Mouse (Mus musculus) limb, embryonic 10.5 days (tissue): ENCODE measurements around the gene Gc. TPM values are rescaled to one million over a fixed set of nuclear protein-coding genes. Genes with fewer than 3 reads are reported as not detected.

ENCODE experiments used
- DNase-seq: peaks from one replicate; pipeline ENCODE4 v3.0.0-alpha.2; 2017; ENCODE audit warnings: low spot score
- H3K27ac ChIP-seq: fragments of 300-500 bp; sonication (generic); 2 replicates; pipeline ENCODE4 v1.5.1; 2016; ENCODE audit warnings: mild to moderate bottlenecking
- H3K27me3 ChIP-seq: fragments of 300-500 bp; sonication (generic); 2 replicates; pipeline ENCODE4 v1.6.1; 2016; ENCODE audit warnings: low read depth, mild to moderate bottlenecking; ENCODE audit not compliant: poor library complexity, severe bottlenecking
- H3K36me3 ChIP-seq: fragments of 300-500 bp; sonication (generic); 2 replicates; pipeline ENCODE4 v1.6.1; 2016; ENCODE audit warnings: mild to moderate bottlenecking, moderate library complexity
- H3K4me1 ChIP-seq: fragments of 300-500 bp; sonication (generic); 2 replicates; pipeline ENCODE4 v1.6.1; 2016
- H3K4me3 ChIP-seq: fragments of 300-500 bp; sonication (generic); 2 replicates; pipeline ENCODE4 v1.5.1; 2016; ENCODE audit warnings: mild to moderate bottlenecking, moderate library complexity
- H3K9me3 ChIP-seq: fragments of 300-500 bp; sonication (generic); replicated peaks from 2 replicates; pipeline ENCODE4 v1.6.1; 2016; ENCODE audit warnings: mild to moderate bottlenecking
- WGBS: fragments of 180-500 bp; shearing (Covaris S2); methylation state at CpG from one replicate; pipeline ENCODE4 v1.1.7; 2016; 5-methylcytosine and 5-hydroxymethylcytosine counted together
- polyA plus RNA-seq: library from polyadenylated mRNA; unstranded; fragments of >200 nt; fragmentation: Nextera tagmentation; extraction: Ambion mirVana; gene quantifications from 2 replicates; pipeline ENCODE4 v1.2.1, GENCODE M21; 2016

Gene Gc
- polyA plus RNA-seq, 1 experiment from 2014 or later: not detected

DNA sequence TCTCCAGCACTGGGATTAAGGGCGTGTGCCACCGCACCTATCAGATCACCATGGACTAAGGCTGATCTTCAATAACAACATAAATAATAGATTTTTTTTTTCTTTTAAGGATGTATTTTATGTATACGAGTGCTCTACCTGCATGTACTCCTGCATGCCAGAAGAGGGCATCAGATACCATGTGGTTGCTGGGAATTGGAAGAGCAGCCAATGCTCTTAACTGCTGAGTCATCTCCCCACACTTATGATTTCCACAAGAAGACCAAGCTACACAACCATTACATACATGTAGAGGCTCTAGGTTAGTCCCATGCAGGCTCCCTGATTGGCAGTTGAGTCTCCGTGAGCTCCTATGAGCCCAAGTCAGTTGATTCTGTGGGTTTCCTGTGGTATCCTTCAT, 13.3 kb downstream of the Gc start:
- no peaks in the 10 kb centered on the region for H3K4me1 ChIP-seq
- no peak overlapping the region for H3K27ac ChIP-seq
- H3K9me3 ChIP-seq: no peaks in the 10 kb centered on the region
- no peaks in the 10 kb centered on the region for H3K36me3 ChIP-seq
- H3K4me3 ChIP-seq: no peak overlapping the region
- H3K27me3 ChIP-seq: no peaks in the 10 kb centered on the region
- no peak for DNase-seq
- WGBS: 88% methylated on average over 4 of the region's 4 CpGs

DNA sequence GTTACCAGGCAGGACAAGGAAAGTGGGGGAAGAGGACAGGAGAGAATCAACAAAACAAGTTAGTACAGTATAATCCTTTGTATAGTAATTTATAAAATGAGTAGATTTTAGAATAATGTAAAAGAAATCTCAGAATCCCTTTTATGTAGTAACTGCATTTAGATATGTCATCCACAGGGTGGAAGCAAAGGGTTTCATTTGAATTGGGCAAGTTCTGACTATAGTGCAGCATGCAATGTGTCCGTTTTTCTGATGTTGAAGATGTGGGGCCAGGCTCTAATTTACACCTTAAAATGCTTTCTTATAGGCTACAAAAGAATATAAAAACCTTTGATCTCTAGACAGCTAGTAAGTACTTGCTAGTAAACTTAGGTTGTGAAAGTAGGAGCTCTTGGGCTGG, 46.2 kb downstream of the Gc start:
- Histone ChIP-seq H3K27ac (no peak overlapping the region), H3K9me3 (no peaks in the 10 kb centered on the region), H3K4me1 (no peaks in the 10 kb centered on the region), H3K4me3 (no peak overlapping the region), H3K36me3 (no peaks in the 10 kb centered on the region), H3K27me3 (no peaks in the 10 kb centered on the region)
- DNase-seq: no peak
- WGBS: 60% methylated on average over 1 of the region's 1 CpGs

DNA sequence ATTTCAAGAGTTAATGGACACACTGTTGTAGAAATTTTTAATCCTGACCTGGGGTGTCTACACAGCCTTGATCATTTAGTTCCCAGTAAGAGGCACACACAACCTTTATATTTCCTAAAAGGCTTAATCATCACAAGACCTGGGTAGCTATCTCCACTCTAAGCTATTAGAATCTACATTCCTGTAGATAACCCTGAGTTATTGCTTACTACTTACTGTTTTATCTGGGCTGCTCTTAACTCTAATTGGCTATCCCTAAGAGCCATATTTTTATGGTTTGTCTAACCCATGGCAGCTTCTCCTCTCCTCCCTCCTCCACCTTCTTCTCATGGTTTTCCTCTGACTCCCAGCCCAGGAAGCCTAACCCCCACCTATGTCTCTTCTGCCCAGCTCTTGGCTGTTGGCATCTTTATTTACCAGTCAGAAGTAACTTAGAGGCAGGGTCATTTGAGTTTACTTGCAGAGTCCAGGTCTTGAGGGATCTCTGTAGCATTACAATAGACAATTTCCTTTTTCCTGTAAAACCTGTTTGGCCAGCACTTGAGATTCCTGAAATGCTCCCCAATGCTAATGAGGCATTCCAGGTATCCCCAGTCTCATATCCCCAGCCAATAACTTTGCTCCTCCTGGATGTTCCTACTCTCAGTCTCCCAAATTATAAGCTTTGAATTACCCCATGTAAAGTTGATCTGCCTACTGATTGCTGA, 50.2 kb downstream of the Gc start:
- H3K4me3 ChIP-seq: no peak overlapping the region
- H3K9me3 ChIP-seq: no peaks in the 10 kb centered on the region
- no peaks in the 10 kb centered on the region for H3K36me3 ChIP-seq
- no peak for DNase-seq
- H3K4me1 ChIP-seq: no peaks in the 10 kb centered on the region
- no peak overlapping the region for H3K27ac ChIP-seq
- H3K27me3 ChIP-seq: no peaks in the 10 kb centered on the region

DNA sequence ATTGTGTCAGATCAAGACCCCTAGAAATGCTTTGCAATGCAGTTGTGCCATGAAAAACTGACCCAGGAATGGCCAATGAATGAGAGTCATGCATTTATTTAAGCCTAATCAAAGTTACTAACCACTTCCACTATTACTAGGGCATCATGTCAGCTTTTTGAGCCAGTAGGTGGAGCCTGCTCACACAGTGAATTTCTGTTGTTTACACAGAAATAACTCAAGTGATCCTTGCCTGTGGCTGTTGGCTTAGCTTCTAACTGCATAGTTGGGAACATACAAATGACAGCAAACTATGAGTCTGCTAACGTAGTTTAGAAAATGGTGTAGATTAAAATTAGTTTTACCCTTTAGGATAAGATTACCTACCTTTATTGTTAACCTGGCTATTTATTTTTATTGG, 52.6 kb downstream of the Gc start:
- Histone ChIP-seq H3K36me3 (no peaks in the 10 kb centered on the region), H3K9me3 (no peaks in the 10 kb centered on the region), H3K4me3 (no peak overlapping the region), H3K27me3 (no peaks in the 10 kb centered on the region), H3K27ac (no peak overlapping the region), H3K4me1 (no peaks in the 10 kb centered on the region)
- 88% methylated on average over 1 of the region's 1 CpGs for WGBS
- no peak for DNase-seq

DNA sequence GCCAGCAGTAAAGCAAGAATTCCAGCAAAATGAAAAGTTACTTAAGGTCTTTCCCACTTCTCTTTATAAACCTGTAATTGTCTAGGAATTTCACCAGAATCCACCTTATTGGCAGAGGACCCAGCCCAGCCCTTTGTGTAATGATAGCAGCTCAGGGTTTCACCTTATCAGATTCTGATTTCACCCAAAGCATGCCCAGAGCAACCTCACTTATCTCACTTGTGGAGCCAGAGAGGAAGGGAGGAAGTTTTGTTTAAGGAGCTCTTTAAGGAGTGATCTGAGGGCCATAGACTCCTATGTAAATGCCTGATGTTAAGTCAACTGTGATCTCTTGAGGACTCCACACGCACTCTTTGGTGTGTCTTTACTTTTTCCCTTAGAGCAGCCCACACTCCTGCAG, 67.3 kb downstream of the Gc start:
- Histone ChIP-seq H3K36me3 (no peaks in the 10 kb centered on the region), H3K9me3 (peaks cover 4% of the 10 kb centered on the region; the same call in 1 of the 2 replicates), H3K4me3 (no peak overlapping the region), H3K27me3 (no peaks in the 10 kb centered on the region), H3K4me1 (no peaks in the 10 kb centered on the region), H3K27ac (no peak overlapping the region)
- no peak for DNase-seq
- 75% methylated on average over 1 of the region's 1 CpGs for WGBS

DNA sequence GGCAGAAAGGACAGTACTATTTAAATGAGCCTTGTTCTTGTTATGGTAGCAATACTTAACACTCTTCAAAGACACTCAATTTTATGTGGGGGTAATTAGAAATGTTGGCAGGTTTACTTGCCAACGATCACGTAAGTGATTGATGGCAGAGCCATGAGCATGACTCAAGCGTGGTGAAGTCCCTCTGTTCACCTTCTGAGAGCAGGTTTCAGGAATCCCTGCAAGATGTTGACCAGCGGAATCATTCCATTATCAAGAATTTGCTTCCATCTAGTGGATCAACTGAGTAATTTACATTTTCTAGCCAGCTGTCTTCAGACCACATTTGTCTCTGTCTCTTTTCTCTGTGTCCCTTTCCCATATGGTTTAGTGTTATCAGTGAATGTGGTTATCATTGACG, 73.5 kb downstream of the Gc start:
- 38% methylated on average over 5 of the region's 5 CpGs for WGBS
- no peaks in the 10 kb centered on the region for H3K9me3 ChIP-seq
- no peak for DNase-seq

DNA sequence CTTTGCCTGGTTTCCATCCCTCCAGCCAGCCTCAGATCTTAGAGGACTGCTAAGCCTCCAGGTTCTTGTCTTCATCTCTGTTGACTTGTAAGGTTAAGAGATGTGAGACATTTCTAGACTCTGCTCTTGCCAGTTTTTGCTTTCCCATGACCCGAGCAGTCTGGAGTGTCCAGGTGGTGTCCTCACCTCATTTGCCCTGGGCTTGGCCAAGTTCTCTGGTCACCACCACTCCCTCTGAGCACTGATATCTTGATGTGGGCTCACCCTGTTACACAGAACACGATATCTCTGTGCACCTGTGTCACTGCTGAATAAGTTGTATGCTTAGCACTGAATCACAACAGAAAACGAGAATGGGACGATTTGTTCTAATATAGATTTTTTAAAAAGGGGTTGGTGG, 76.4 kb downstream of the Gc start:
- Histone ChIP-seq H3K36me3 (no peaks in the 10 kb centered on the region), H3K9me3 (no peaks in the 10 kb centered on the region), H3K4me3 (no peak overlapping the region), H3K27ac (no peak overlapping the region), H3K4me1 (no peaks in the 10 kb centered on the region), H3K27me3 (no peaks in the 10 kb centered on the region)
- WGBS: 89% methylated on average over 4 of the region's 4 CpGs
- no peak for DNase-seq

More for the DNA sequence above, 73.5 kb downstream of the Gc start:
- no peak overlapping the region for H3K27ac ChIP-seq
- H3K4me3 ChIP-seq: no peak overlapping the region
- no peaks in the 10 kb centered on the region for H3K27me3 ChIP-seq
- H3K36me3 ChIP-seq: no peaks in the 10 kb centered on the region
- no peaks in the 10 kb centered on the region for H3K4me1 ChIP-seq

DNA sequence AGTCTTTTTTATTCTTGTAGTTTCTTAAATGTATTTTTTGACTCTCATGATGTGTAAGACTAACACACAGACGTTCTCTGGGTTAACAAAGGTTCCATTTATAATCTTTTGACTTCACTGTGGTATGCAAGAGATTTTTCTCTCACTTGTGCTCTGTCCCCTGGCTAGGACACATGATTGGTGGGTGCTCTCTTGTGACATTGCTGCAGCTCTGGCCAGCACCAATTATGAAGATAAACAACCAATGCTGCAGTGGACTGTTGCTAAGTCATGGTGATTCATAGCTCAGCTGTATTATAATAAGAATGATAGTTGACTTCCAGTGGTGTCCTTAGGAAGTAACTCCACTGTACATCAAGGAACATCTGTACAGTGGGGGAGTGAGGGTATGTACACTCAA, 87.6 kb downstream of the Gc start:
- Histone ChIP-seq H3K27me3 (no peaks in the 10 kb centered on the region), H3K9me3 (no peaks in the 10 kb centered on the region), H3K36me3 (no peaks in the 10 kb centered on the region), H3K4me3 (no peak overlapping the region), H3K4me1 (no peaks in the 10 kb centered on the region), H3K27ac (no peak overlapping the region)
- no peak for DNase-seq
- 56% methylated on average over 1 of the region's 1 CpGs for WGBS

DNA sequence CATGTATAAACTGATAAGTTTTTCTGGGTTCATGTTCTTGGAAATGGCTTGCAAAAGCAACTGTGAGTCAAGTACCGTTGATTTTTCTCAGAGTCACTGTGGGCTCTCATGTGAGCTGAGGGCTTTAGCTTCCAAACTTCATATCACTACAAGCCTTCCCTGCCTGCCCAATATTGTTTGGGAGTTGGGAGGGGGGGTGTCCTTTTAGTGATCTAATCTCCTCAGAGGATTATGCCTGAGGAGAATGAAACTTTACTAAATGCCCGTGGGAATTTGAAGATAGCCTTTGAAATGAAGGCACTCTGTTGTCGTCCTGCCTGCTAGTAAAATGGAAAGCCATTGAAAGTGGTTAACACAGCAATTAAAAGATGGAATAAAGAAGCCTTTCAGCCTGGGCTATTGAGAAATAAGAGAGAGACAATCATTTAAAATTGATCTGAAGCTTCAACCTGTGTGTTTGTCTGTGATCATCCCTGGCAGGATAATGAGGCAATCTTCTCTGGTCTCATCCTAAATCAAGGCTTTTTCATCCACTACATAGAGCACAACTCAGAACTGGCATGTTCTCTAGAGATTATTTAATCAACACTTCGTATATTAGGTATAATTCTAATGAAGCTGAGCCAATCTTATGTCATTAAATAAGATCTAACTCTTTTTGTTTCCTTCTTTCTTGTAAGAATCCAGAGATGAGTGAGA, 89.5 kb downstream of the Gc start:
- no peak overlapping the region for H3K27ac ChIP-seq
- H3K4me1 ChIP-seq: no peaks in the 10 kb centered on the region
- no peaks in the 10 kb centered on the region for H3K27me3 ChIP-seq
- 69% methylated on average over 4 of the region's 4 CpGs for WGBS
- no peak for DNase-seq
- no peaks in the 10 kb centered on the region for H3K36me3 ChIP-seq
- H3K9me3 ChIP-seq: no peaks in the 10 kb centered on the region
- H3K4me3 ChIP-seq: no peak overlapping the region

Other genes with a start within 250 kb of the Gc start
- 0.39 and 0.46 TPM in 2 replicates for gene Npffr2, start 69.5 kb upstream of the Gc start, polyA plus RNA-seq